ENCODE assay signal across 17 mouse cellular contexts in genomic region chr13:93580431-93580830, GRCm38 (mm10). TPM values are rescaled to one million over a fixed set of nuclear protein-coding genes. Genes with fewer than 3 reads are reported as not detected.
"Had no signal": no experiment of that assay in that cellular context is flagged by ENCODE, and none has a peak within 500 bp of the region (broad histone marks: within the 10 kb centered on the region; RNA-seq: fewer than 3 reads in every experiment).

No protein-coding gene starts in this region.

- H3K4me1 ChIP-seq: neural tube, embryonic 15.5 days; stomach, embryonic 15.5 days had no signal

- H3K9me3 ChIP-seq: neural tube, embryonic 15.5 days; stomach, embryonic 15.5 days had no signal

- H3K27ac ChIP-seq: neural tube, embryonic 15.5 days; stomach, embryonic 15.5 days; stomach, postnatal 0 days had no signal

- H3K27me3 ChIP-seq: neural tube, embryonic 15.5 days; stomach, embryonic 15.5 days had no signal

- DNase-seq: retina, postnatal 1 day; right cerebral cortex, adult 18-20 months; right cerebral cortex, postnatal 14 days; right cerebral cortex, postnatal 25 days; right cerebral cortex, postnatal 4 days; spleen, adult 18-20 months; thymus, adult 18-20 months; thymus, adult 2 months; thymus, postnatal 14 days; thymus, postnatal 25 days; thymus, postnatal 36 days; thymus, postnatal 4 days had no signal

- H3K36me3 ChIP-seq: neural tube, embryonic 15.5 days; stomach, embryonic 15.5 days had no signal

- H3K4me3 ChIP-seq: neural tube, embryonic 15.5 days; stomach, embryonic 15.5 days had no signal

RNA-seq across cellular contexts. Expression of gene Bhmt, which starts 57.3 kb away (rescaled TPM):
- total RNA-seq: neutrophil, adult 5-6 weeks had no signal
- polyA plus RNA-seq: spleen, adult 2 months had no signal
